Mouse (Mus musculus): ENCODE results near the gene Zbtb43.

DNA sequence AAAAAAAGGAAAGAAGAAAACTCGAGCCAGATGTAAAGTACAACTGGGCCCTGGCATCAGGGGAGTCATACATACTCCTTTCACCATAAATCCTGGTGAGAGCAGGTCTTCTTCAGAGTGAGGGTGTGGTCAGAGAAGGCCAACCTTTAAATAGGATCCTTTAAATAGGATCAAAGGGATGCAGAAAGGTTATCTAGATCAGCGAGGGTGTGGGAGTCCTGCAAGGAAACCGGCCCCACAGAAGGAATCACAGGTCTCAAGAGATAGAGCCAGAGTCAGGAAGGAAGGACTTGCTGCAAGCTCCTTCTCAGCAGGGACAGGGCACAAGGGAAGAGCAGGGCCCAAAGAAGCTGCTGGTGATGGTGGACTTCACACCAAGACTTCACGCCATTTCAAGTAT, 50.9 kb downstream of the Zbtb43 start:
- TF ChIP-seq CTCF (IDR thresholded peaks at IDR 0.05; ENCODE audit: low read depth, low read length) (no peak), POLR2A (IDR thresholded peaks at IDR 0.05; ENCODE audit: borderline replicate concordance, low read depth, low read length) (no peak)

Measured in bone marrow macrophage, adult 2 months (primary cell).